Mouse (Mus musculus) CH12.LX (cell line): ENCODE data around the gene Smarca4.

Experiments
- BHLHE40 ChIP-seq: IDR thresholded peaks from 2 replicates; pipeline ENCODE4 v1.6.1; 2011; ENCODE audit warnings: mild to moderate bottlenecking, low read depth, low read length, improper control_type of control experiment
- CTCF ChIP-seq, 2 experiments: IDR thresholded peaks in 1 of 2; conservative IDR thresholded peaks in 1 of 2; 2 replicates each; pipeline ENCODE4 v1.5.1; 2011 to 2012; ENCODE audit warnings: low read depth in 2 of 2, low read length in 2 of 2, improper control_type of control experiment in 1 of 2, inconsistent platforms in 1 of 2, mild to moderate bottlenecking in 1 of 2, moderate library complexity in 1 of 2
- EP300 ChIP-seq: IDR thresholded peaks from 2 replicates; pipeline ENCODE4 v1.6.1; 2011; ENCODE audit warnings: low read length, improper control_type of control experiment
- JUN ChIP-seq: IDR thresholded peaks from 2 replicates; pipeline ENCODE4 v1.6.1; 2011; ENCODE audit warnings: low read depth, mild to moderate bottlenecking, low read length, improper control_type of control experiment, moderate library complexity; ENCODE audit not compliant: insufficient read depth
- JUND ChIP-seq: conservative IDR thresholded peaks from 2 replicates; pipeline ENCODE4 v1.6.1; 2011; ENCODE audit warnings: low read depth, low read length, improper control_type of control experiment
- KAT2A ChIP-seq: IDR thresholded peaks from 2 replicates; pipeline ENCODE4 v1.6.1; 2012; ENCODE audit warnings: low read length, improper control_type of control experiment, inconsistent platforms; ENCODE audit not compliant: insufficient replicate concordance
- MAX ChIP-seq: IDR thresholded peaks from 2 replicates; pipeline ENCODE4 v1.6.1; 2011; ENCODE audit warnings: low read length, improper control_type of control experiment
- MAZ ChIP-seq: IDR thresholded peaks from 2 replicates; pipeline ENCODE4 v1.6.1; 2012; ENCODE audit warnings: low read depth, mild to moderate bottlenecking, inconsistent platforms, low read length, improper control_type of control experiment, moderate library complexity
- MEF2A ChIP-seq: IDR thresholded peaks from 2 replicates; pipeline ENCODE4 v1.6.1; 2014; ENCODE audit warnings: low read depth, mild to moderate bottlenecking, inconsistent platforms, low read length, improper control_type of control experiment, borderline replicate concordance
- MXI1 ChIP-seq: IDR thresholded peaks from 2 replicates; pipeline ENCODE4 v1.6.1; 2011; ENCODE audit warnings: mild to moderate bottlenecking, low read depth, low read length, improper control_type of control experiment
- NRF1 ChIP-seq: IDR thresholded peaks from 2 replicates; pipeline ENCODE4 v1.6.1; 2014; ENCODE audit warnings: low read depth, mild to moderate bottlenecking, inconsistent platforms, low read length, improper control_type of control experiment, moderate library complexity
- POLR2A ChIP-seq: IDR thresholded peaks from 2 replicates; pipeline ENCODE4 v1.6.1; 2011; ENCODE audit warnings: low read depth, mild to moderate bottlenecking, improper control_type of control experiment, low read length
- UBTF ChIP-seq: IDR thresholded peaks from 2 replicates; pipeline ENCODE4 v1.6.1; 2012; ENCODE audit warnings: low read depth, mild to moderate bottlenecking, inconsistent platforms, low read length, improper control_type of control experiment, moderate library complexity
- ZMIZ1 ChIP-seq: IDR thresholded peaks from 2 replicates; pipeline ENCODE4 v1.6.1; 2012; ENCODE audit warnings: low read depth, mild to moderate bottlenecking, inconsistent platforms, low read length, improper control_type of control experiment

DNA sequence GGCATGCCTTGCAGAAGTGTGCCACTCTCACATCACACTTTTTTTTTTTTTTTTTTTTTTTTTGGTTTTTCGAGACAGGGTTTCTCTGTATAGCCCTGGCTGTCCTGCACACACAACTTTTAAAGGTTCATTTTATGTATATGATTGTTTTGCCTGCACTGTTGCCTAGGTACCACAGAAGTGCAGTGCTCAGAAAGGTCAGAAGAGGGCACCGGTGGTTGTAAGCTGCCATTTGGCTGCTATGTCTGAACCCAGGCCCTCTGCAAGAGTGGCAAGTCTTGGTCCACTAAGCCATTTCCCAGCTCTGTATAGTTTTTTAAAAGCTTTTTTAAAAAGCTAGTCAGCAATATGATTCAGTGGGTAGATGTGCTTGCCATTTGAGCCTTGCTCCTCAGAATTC lies 17.8 kb upstream of the Smarca4 start:
- TF ChIP-seq CTCF (conservative IDR thresholded peaks at IDR 0.05 in 1 of 2, IDR thresholded peaks at IDR 0.05 in 1 of 2; ENCODE audit: low read depth in 2 of 2, low read length in 2 of 2) (peak in 1 of 2 experiments; percentile 58; a peak in 2 of 4 replicates), POLR2A (no peak), MXI1 (no peak), MAX (no peak), UBTF (no peak), JUND (no peak), KAT2A (no peak), BHLHE40 (no peak), MAZ (no peak), NRF1 (no peak), JUN (no peak), MEF2A (no peak), EP300 (no peak), ZMIZ1 (no peak)
